Mouse (Mus musculus): ENCODE results near the gene Nup37. TPM values are rescaled to one million over a fixed set of nuclear protein-coding genes. Genes with fewer than 3 reads are reported as not detected.

Nup37 gene
- polyA plus RNA-seq, 1 experiment from 2014 or later = 33.4 TPM

GRCm38 (mm10) chr10:88200541-88200940, 53.7 kb downstream of the Nup37 start:
- peak overlapping the region; percentile 67 for H3K4me2 ChIP-seq
- no peaks in the 10 kb centered on the region for H3K9me3 ChIP-seq
- peaks cover 10% of the 10 kb centered on the region; the same call in 1 of the 2 replicates for H3K36me3 ChIP-seq
- H3K4me3 ChIP-seq = peak overlapping the region; percentile 52
- peak; percentile 73 for ATAC-seq (ENCODE audit: low FRiP score)
- H3K9ac ChIP-seq = no peak overlapping the region
- 14% methylated on average over 4 of the region's 4 CpGs for WGBS
- H3K4me1 ChIP-seq (replicated peaks) = peaks cover 10% of the 10 kb centered on the region
- H3K27me3 ChIP-seq = no peaks in the 10 kb centered on the region
- no peak overlapping the region for H3K27ac ChIP-seq

- H3K4me3 ChIP-seq = peak within 1 kb of the TSS; percentile 52
- H3K36me3 ChIP-seq = peaks cover 12% of the 10 kb centered on the region; the same call in 1 of the 2 replicates
- peaks cover 10% of the 10 kb centered on the region for H3K4me1 ChIP-seq (replicated peaks)
- WGBS = 2% methylated on average over 23 of the region's 23 CpGs
- no peaks in the 10 kb centered on the region for H3K27me3 ChIP-seq
- H3K4me2 ChIP-seq = peak within 1 kb of the TSS; percentile 67
- no peaks in the 10 kb centered on the region for H3K9me3 ChIP-seq
- ATAC-seq (ENCODE audit: low FRiP score) = peak; percentile 100
- peak within 1 kb of the TSS; percentile 77 for H3K9ac ChIP-seq
- peak within 1 kb of the TSS; percentile 86 for H3K27ac ChIP-seq
These were observed 54.3 kb downstream of the Nup37 start, which contains the start of gene Washc3 for GRCm38 (mm10) chr10:88200951-88201638. Gene Washc3 (plus strand): TSS chr10:88201093.

GRCm38 (mm10) chr10:88201650-88202049, 54.9 kb downstream of the Nup37 start:
- ATAC-seq (ENCODE audit: low FRiP score) = no peak
- peak overlapping the region; percentile 67 for H3K4me2 ChIP-seq
- H3K9me3 ChIP-seq = no peaks in the 10 kb centered on the region
- H3K36me3 ChIP-seq = peaks cover 12% of the 10 kb centered on the region; the same call in 1 of the 2 replicates
- WGBS = 82% methylated on average over 13 of the region's 13 CpGs
- no peaks in the 10 kb centered on the region for H3K27me3 ChIP-seq
- H3K9ac ChIP-seq = peak overlapping the region; percentile 77
- peak overlapping the region; percentile 52 for H3K4me3 ChIP-seq
- H3K4me1 ChIP-seq (replicated peaks) = peaks cover 10% of the 10 kb centered on the region
- H3K27ac ChIP-seq = peak overlapping the region; percentile 86; the same call in 1 of the 2 replicates

GRCm38 (mm10) chr10:88202581-88202980, 55.8 kb downstream of the Nup37 start:
- H3K27me3 ChIP-seq = no peaks in the 10 kb centered on the region
- H3K36me3 ChIP-seq = peaks cover 12% of the 10 kb centered on the region; the same call in 1 of the 2 replicates
- 94% methylated on average over 8 of the region's 8 CpGs for WGBS
- H3K9ac ChIP-seq = no peak overlapping the region
- H3K4me3 ChIP-seq = no peak overlapping the region
- no peak overlapping the region for H3K4me2 ChIP-seq
- peaks cover 10% of the 10 kb centered on the region for H3K4me1 ChIP-seq (replicated peaks)
- no peaks in the 10 kb centered on the region for H3K9me3 ChIP-seq
- H3K27ac ChIP-seq = no peak overlapping the region
- no peak for ATAC-seq (ENCODE audit: low FRiP score)

GRCm38 (mm10) chr10:88203236-88203635, 56.4 kb downstream of the Nup37 start:
- Histone ChIP-seq H3K4me3 (no peak overlapping the region), H3K9me3 (no peaks in the 10 kb centered on the region), H3K27me3 (no peaks in the 10 kb centered on the region), H3K4me1 (replicated peaks) (peaks cover 10% of the 10 kb centered on the region), H3K4me2 (no peak overlapping the region), H3K36me3 (peaks cover 12% of the 10 kb centered on the region; the same call in 1 of the 2 replicates), H3K9ac (no peak overlapping the region), H3K27ac (no peak overlapping the region)
- 89% methylated on average over 6 of the region's 6 CpGs for WGBS
- no peak for ATAC-seq (ENCODE audit: low FRiP score)

- Histone ChIP-seq H3K4me3 (no peak overlapping the region), H3K9ac (no peak overlapping the region), H3K27me3 (no peaks in the 10 kb centered on the region), H3K9me3 (no peaks in the 10 kb centered on the region), H3K27ac (no peak overlapping the region), H3K4me2 (no peak overlapping the region), H3K36me3 (peaks cover 16% of the 10 kb centered on the region), H3K4me1 (replicated peaks) (no peaks in the 10 kb centered on the region)
- no peak for ATAC-seq (ENCODE audit: low FRiP score)
- 93% methylated on average over 5 of the region's 5 CpGs for WGBS
These were observed 65.9 kb downstream of the Nup37 start for GRCm38 (mm10) chr10:88212644-88213043.

GRCm38 (mm10) chr10:88214800-88215514, 68.2 kb downstream of the Nup37 start:
- no peak overlapping the region for H3K27ac ChIP-seq

GRCm38 (mm10) chr10:88218161-88218560, 71.4 kb downstream of the Nup37 start:
- H3K36me3 ChIP-seq = peaks cover 33% of the 10 kb centered on the region
- H3K9me3 ChIP-seq = no peaks in the 10 kb centered on the region
- no peak overlapping the region for H3K4me3 ChIP-seq
- no peak overlapping the region for H3K4me2 ChIP-seq
- no peak overlapping the region for H3K27ac ChIP-seq
- H3K27me3 ChIP-seq = no peaks in the 10 kb centered on the region
- WGBS = 96% methylated on average over 3 of the region's 3 CpGs
- H3K4me1 ChIP-seq (replicated peaks) = no peaks in the 10 kb centered on the region
- no peak for ATAC-seq (ENCODE audit: low FRiP score)
- no peak overlapping the region for H3K9ac ChIP-seq

More at GRCm38 (mm10) chr10:88214800-88215514, 68.2 kb downstream of the Nup37 start:
- peaks cover 24% of the 10 kb centered on the region for H3K36me3 ChIP-seq
- no peak for ATAC-seq (ENCODE audit: low FRiP score)
- no peak overlapping the region for H3K4me2 ChIP-seq
- 95% methylated on average over 20 of the region's 20 CpGs for WGBS
- H3K4me1 ChIP-seq (replicated peaks) = no peaks in the 10 kb centered on the region
- H3K4me3 ChIP-seq = no peak overlapping the region
- no peak overlapping the region for H3K9ac ChIP-seq
- H3K9me3 ChIP-seq = no peaks in the 10 kb centered on the region
- H3K27me3 ChIP-seq = no peaks in the 10 kb centered on the region

- H3K27me3 ChIP-seq = no peaks in the 10 kb centered on the region
- no peak overlapping the region for H3K27ac ChIP-seq
- 92% methylated on average over 5 of the region's 5 CpGs for WGBS
- H3K4me2 ChIP-seq = no peak overlapping the region
- peaks cover 43% of the 10 kb centered on the region for H3K36me3 ChIP-seq
- ATAC-seq (ENCODE audit: low FRiP score) = no peak
- H3K4me1 ChIP-seq (replicated peaks) = no peaks in the 10 kb centered on the region
- H3K4me3 ChIP-seq = no peak overlapping the region
- no peaks in the 10 kb centered on the region for H3K9me3 ChIP-seq
- no peak overlapping the region for H3K9ac ChIP-seq
These were observed 74.9 kb downstream of the Nup37 start for GRCm38 (mm10) chr10:88221718-88222117.

- H3K4me3 ChIP-seq = no peak overlapping the region
- peaks cover 35% of the 10 kb centered on the region for H3K36me3 ChIP-seq
- ATAC-seq (ENCODE audit: low FRiP score) = no peak
- 94% methylated on average over 5 of the region's 5 CpGs for WGBS
- H3K4me2 ChIP-seq = no peak overlapping the region
- H3K9ac ChIP-seq = no peak overlapping the region
- no peaks in the 10 kb centered on the region for H3K27me3 ChIP-seq
- H3K9me3 ChIP-seq = no peaks in the 10 kb centered on the region
- H3K4me1 ChIP-seq (replicated peaks) = no peaks in the 10 kb centered on the region
- no peak overlapping the region for H3K27ac ChIP-seq
These were observed 78.6 kb downstream of the Nup37 start for GRCm38 (mm10) chr10:88225421-88225820.

- Histone ChIP-seq H3K9ac (no peak overlapping the region), H3K27ac (no peak overlapping the region), H3K27me3 (no peaks in the 10 kb centered on the region), H3K4me1 (replicated peaks) (no peaks in the 10 kb centered on the region), H3K36me3 (peaks cover 24% of the 10 kb centered on the region), H3K4me2 (no peak overlapping the region), H3K4me3 (no peak overlapping the region), H3K9me3 (no peaks in the 10 kb centered on the region)
- no peak for ATAC-seq (ENCODE audit: low FRiP score)
- 100% methylated on average over 2 of the region's 2 CpGs for WGBS
These were observed 81.2 kb downstream of the Nup37 start for GRCm38 (mm10) chr10:88227962-88228361.

All from hindbrain, embryonic 13.5 days (tissue).